Mouse (Mus musculus) forebrain, postnatal 0 days (tissue): Measurements from ENCODE around the gene Vmn1r183. TPM values are rescaled to one million over a fixed set of nuclear protein-coding genes. Genes with fewer than 3 reads are reported as not detected.

ENCODE experiments used
- ATAC-seq: fragments of 200-750 bp; cut with Nextera tagmentation; 2 replicates; pipeline ENCODE4 v1.8.0; 2017; ENCODE audit warnings: mild to moderate bottlenecking, moderate library complexity
- DNase-seq: peaks from one replicate; pipeline ENCODE4 v3.0.0-alpha.2; 2015
- H3K27ac ChIP-seq: fragments of 300-500 bp; sonication (generic); 2 replicates; pipeline ENCODE4 v1.5.1; 2014; ENCODE audit warnings: low read depth, mild to moderate bottlenecking, antibody characterized with exemption, low read length, moderate library complexity, mixed read lengths
- H3K27me3 ChIP-seq: fragments of 300-500 bp; sonication (generic); 2 replicates; pipeline ENCODE4 v1.6.1; 2014; ENCODE audit warnings: mild to moderate bottlenecking, low read length, mixed read lengths; ENCODE audit not compliant: insufficient read depth
- H3K36me3 ChIP-seq: fragments of 300-500 bp; sonication (generic); 2 replicates; pipeline ENCODE4 v1.6.1; 2014; ENCODE audit warnings: mild to moderate bottlenecking, moderate library complexity; ENCODE audit not compliant: insufficient read depth
- H3K4me1 ChIP-seq: fragments of 300-500 bp; sonication (generic); 2 replicates; pipeline ENCODE4 v1.6.1; 2014; ENCODE audit warnings: antibody characterized with exemption; ENCODE audit not compliant: insufficient read depth
- H3K4me2 ChIP-seq: fragments of 300-500 bp; sonication (generic); 2 replicates; pipeline ENCODE4 v1.6.1; 2014; ENCODE audit warnings: low read depth, mild to moderate bottlenecking, moderate library complexity
- H3K4me3 ChIP-seq: fragments of 300-500 bp; sonication (generic); 2 replicates; pipeline ENCODE4 v1.5.1; 2014; ENCODE audit warnings: low read depth, low read length, mixed read lengths
- H3K9ac ChIP-seq: fragments of 300-500 bp; sonication (generic); 2 replicates; pipeline ENCODE4 v1.6.1; 2014; ENCODE audit warnings: mild to moderate bottlenecking
- H3K9me3 ChIP-seq: fragments of 300-500 bp; sonication (generic); 2 replicates; pipeline ENCODE4 v1.6.1; 2016; ENCODE audit warnings: low read length
- CTCF ChIP-seq: sonication (generic); IDR thresholded peaks from 2 replicates; pipeline ENCODE4 v1.5.1; 2016; ENCODE audit warnings: antibody characterized with exemption, control low read depth, low read depth
- WGBS: fragments of 180-500 bp; shearing (Covaris S2); extraction: QIAGEN DNeasy Blood & Tissue Kit; methylation state at CpG from one replicate; pipeline ENCODE4 v1.1.7; 2014; 5-methylcytosine and 5-hydroxymethylcytosine counted together
- polyA plus RNA-seq: library from polyadenylated mRNA; unstranded; fragments of >200 nt; fragmentation: Nextera tagmentation; extraction: Ambion mirVana; gene quantifications from 2 replicates; pipeline ENCODE4 v1.2.1, GENCODE M21; 2015
- total RNA-seq: library from RNA; depleted of rRNA; stranded (reverse); fragments of >200 nt; gene quantifications from 2 replicates; pipeline ENCODE4 v1.2.3, GENCODE M21; 2014; rRNA removed

Vmn1r183 gene
- total and polyA plus RNA-seq, 2 experiments from 2014 or later = not detected

GRCm38 (mm10) chr7:24104403-24104802 lies 51.3 kb downstream of the Vmn1r183 start:
- H3K4me2 ChIP-seq = no peak overlapping the region
- H3K36me3 ChIP-seq = peaks cover 90% of the 10 kb centered on the region
- no peak overlapping the region for H3K27ac ChIP-seq
- peaks cover 84% of the 10 kb centered on the region for H3K9me3 ChIP-seq
- H3K4me1 ChIP-seq = no peaks in the 10 kb centered on the region
- no peaks in the 10 kb centered on the region for H3K27me3 ChIP-seq
- DNase-seq (no peak), ATAC-seq (no peak)
- H3K4me3 ChIP-seq = no peak overlapping the region
- no peak for TF ChIP-seq CTCF
- H3K9ac ChIP-seq = no peak overlapping the region
- 97% methylated on average over 9 of the region's 9 CpGs for WGBS

GRCm38 (mm10) chr7:24105144-24105703 lies 52.2 kb downstream of the Vmn1r183 start:
- TF ChIP-seq CTCF = no peak
- H3K9me3 ChIP-seq = peaks cover 89% of the 10 kb centered on the region
- H3K4me1 ChIP-seq = no peaks in the 10 kb centered on the region
- H3K36me3 ChIP-seq = peaks cover 82% of the 10 kb centered on the region
- DNase-seq = no peak
- H3K4me2 ChIP-seq = no peak overlapping the region
- H3K9ac ChIP-seq = no peak overlapping the region
- no peaks in the 10 kb centered on the region for H3K27me3 ChIP-seq
- H3K27ac ChIP-seq = no peak overlapping the region
- no peak; the same call in 1 of the 2 replicates for ATAC-seq
- 96% methylated on average over 18 of the region's 18 CpGs for WGBS
- H3K4me3 ChIP-seq = no peak overlapping the region

- Histone ChIP-seq H3K4me3 (no peak overlapping the region), H3K27ac (no peak overlapping the region), H3K36me3 (peaks cover 26% of the 10 kb centered on the region), H3K9me3 (peaks cover 38% of the 10 kb centered on the region), H3K27me3 (no peaks in the 10 kb centered on the region), H3K4me2 (no peak overlapping the region), H3K4me1 (peaks cover 3% of the 10 kb centered on the region; the same call in 1 of the 2 replicates), H3K9ac (no peak overlapping the region)
- WGBS = 98% methylated on average over 7 of the region's 7 CpGs
- DNase-seq (no peak), ATAC-seq (no peak)
- TF ChIP-seq CTCF = no peak
Measured at GRCm38 (mm10) chr7:24110839-24111238, 57.8 kb downstream of the Vmn1r183 start.

- WGBS = 5% methylated on average over 9 of the region's 9 CpGs
- Histone ChIP-seq H3K4me2 (peak overlapping the region; percentile 76), H3K9ac (peak overlapping the region; percentile 51), H3K27me3 (no peaks in the 10 kb centered on the region), H3K9me3 (peaks cover 29% of the 10 kb centered on the region), H3K4me1 (peaks cover 3% of the 10 kb centered on the region; the same call in 1 of the 2 replicates), H3K36me3 (peaks cover 17% of the 10 kb centered on the region), H3K27ac (no peak overlapping the region), H3K4me3 (peak overlapping the region; percentile 59)
- TF ChIP-seq CTCF = no peak
- ATAC-seq = no peak
- DNase-seq = no peak
Measured at GRCm38 (mm10) chr7:24111772-24112155, 58.7 kb downstream of the Vmn1r183 start.

- Histone ChIP-seq H3K4me1 (peaks cover 3% of the 10 kb centered on the region; the same call in 1 of the 2 replicates), H3K9ac (peak within 1 kb of the TSS; percentile 67), H3K27ac (peak within 1 kb of the TSS; percentile 51), H3K27me3 (no peaks in the 10 kb centered on the region), H3K4me2 (peak within 1 kb of the TSS; percentile 76), H3K4me3 (peak within 1 kb of the TSS; percentile 59), H3K9me3 (peaks cover 23% of the 10 kb centered on the region), H3K36me3 (peaks cover 11% of the 10 kb centered on the region)
- WGBS = 3% methylated on average over 23 of the region's 23 CpGs
- no peak for TF ChIP-seq CTCF
- ATAC-seq (peak; percentile 99), DNase-seq (peak; percentile 93)
Measured at GRCm38 (mm10) chr7:24112156-24112856, 59.3 kb downstream of the Vmn1r183 start, which contains the start of gene Zfp112. Gene Zfp112 (plus strand): TSS chr7:24112314.

- DNase-seq = no peak
- H3K27me3 ChIP-seq = no peaks in the 10 kb centered on the region
- peaks cover 3% of the 10 kb centered on the region; the same call in 1 of the 2 replicates for H3K4me1 ChIP-seq
- H3K9me3 ChIP-seq = peaks cover 16% of the 10 kb centered on the region
- 13% methylated on average over 12 of the region's 12 CpGs for WGBS
- peak overlapping the region; percentile 51; the same call in 1 of the 2 replicates for H3K27ac ChIP-seq
- no peak for ATAC-seq
- H3K4me3 ChIP-seq = peak overlapping the region; percentile 59
- peak overlapping the region; percentile 67 for H3K9ac ChIP-seq
- peak overlapping the region; percentile 76 for H3K4me2 ChIP-seq
- peaks cover 4% of the 10 kb centered on the region for H3K36me3 ChIP-seq
- TF ChIP-seq CTCF = no peak
Measured at GRCm38 (mm10) chr7:24113001-24113400, 59.9 kb downstream of the Vmn1r183 start.

Other genes with a start within 250 kb of the Vmn1r183 start
- not detected in 2 replicates for gene Vmn1r175, start 242.6 kb upstream of the Vmn1r183 start, total RNA-seq
- not detected in 2 replicates for gene Vmn1r175, start 242.6 kb upstream of the Vmn1r183 start, polyA plus RNA-seq
- gene Vmn1r176, start 215.9 kb upstream of the Vmn1r183 start, total RNA-seq = not detected in 2 replicates
- not detected in 2 replicates for gene Vmn1r176, start 215.9 kb upstream of the Vmn1r183 start, polyA plus RNA-seq
- gene Vmn1r177, start 186.8 kb upstream of the Vmn1r183 start, total RNA-seq = not detected in 2 replicates
- gene Vmn1r177, start 186.8 kb upstream of the Vmn1r183 start, polyA plus RNA-seq = not detected in 2 replicates
- gene Vmn1r178, start 161.2 kb upstream of the Vmn1r183 start, total RNA-seq = not detected in 2 replicates
- not detected in 2 replicates for gene Vmn1r178, start 161.2 kb upstream of the Vmn1r183 start, polyA plus RNA-seq
- not detected in 2 replicates for gene Vmn1r179, start 126.3 kb upstream of the Vmn1r183 start, total RNA-seq
- gene Vmn1r179, start 126.3 kb upstream of the Vmn1r183 start, polyA plus RNA-seq = not detected in 2 replicates
- not detected in 2 replicates for gene Vmn1r180, start 102.6 kb upstream of the Vmn1r183 start, total RNA-seq
- gene Vmn1r180, start 102.6 kb upstream of the Vmn1r183 start, polyA plus RNA-seq = not detected in 2 replicates
- not detected in 2 replicates for gene Vmn1r181, start 78.6 kb upstream of the Vmn1r183 start, total RNA-seq
- not detected in 2 replicates for gene Vmn1r181, start 78.6 kb upstream of the Vmn1r183 start, polyA plus RNA-seq
- gene V1rd19, start 51.6 kb upstream of the Vmn1r183 start, total RNA-seq = not detected in 2 replicates
- not detected in 2 replicates for gene V1rd19, start 51.6 kb upstream of the Vmn1r183 start, polyA plus RNA-seq
- 38.2 and 44.0 TPM in 2 replicates for gene Zfp180, start 28.7 kb downstream of the Vmn1r183 start, total RNA-seq
- gene Zfp180, start 28.7 kb downstream of the Vmn1r183 start, polyA plus RNA-seq = 19.0 and 23.9 TPM in 2 replicates
- gene Zfp112, start 59.1 kb downstream of the Vmn1r183 start, total RNA-seq = 7.5 and 12.2 TPM in 2 replicates
- 3.7 and 4.7 TPM in 2 replicates for gene Zfp112, start 59.1 kb downstream of the Vmn1r183 start, polyA plus RNA-seq
- gene Zfp235, start 80.9 kb downstream of the Vmn1r183 start, total RNA-seq = 26.3 and 31.2 TPM in 2 replicates
- gene Zfp235, start 80.9 kb downstream of the Vmn1r183 start, polyA plus RNA-seq = 19.1 and 20.4 TPM in 2 replicates
- 5.2 and 8.4 TPM in 2 replicates for gene Zfp114, start 121.8 kb downstream of the Vmn1r183 start, total RNA-seq
- gene Zfp114, start 121.8 kb downstream of the Vmn1r183 start, polyA plus RNA-seq = 2.8 and 4.3 TPM in 2 replicates
- 7.3 and 8.4 TPM in 2 replicates for gene Zfp111, start 158.2 kb downstream of the Vmn1r183 start, total RNA-seq
- 1.6 and 2.4 TPM in 2 replicates for gene Zfp111, start 158.2 kb downstream of the Vmn1r183 start, polyA plus RNA-seq
- gene Zfp109, start 184.3 kb downstream of the Vmn1r183 start, total RNA-seq = 5.4 and 7.4 TPM in 2 replicates
- gene Zfp109, start 184.3 kb downstream of the Vmn1r183 start, polyA plus RNA-seq = 1.3 and 2.6 TPM in 2 replicates
- 9.1 and 13.0 TPM in 2 replicates for gene Zfp108, start 201.5 kb downstream of the Vmn1r183 start, total RNA-seq
- 1.9 and 3.1 TPM in 2 replicates for gene Zfp108, start 201.5 kb downstream of the Vmn1r183 start, polyA plus RNA-seq
- gene Zfp93, start 217.2 kb downstream of the Vmn1r183 start, total RNA-seq = 9.7 and 13.2 TPM in 2 replicates
- gene Zfp93, start 217.2 kb downstream of the Vmn1r183 start, polyA plus RNA-seq = 2.0 and 2.4 TPM in 2 replicates
- 32.9 and 34.8 TPM in 2 replicates for gene Zfp61, start 248.0 kb downstream of the Vmn1r183 start, total RNA-seq
- gene Zfp61, start 248.0 kb downstream of the Vmn1r183 start, polyA plus RNA-seq = 24.5 and 30.8 TPM in 2 replicates